32 mouse cellular contexts compared by ENCODE assay signal in genomic region chr3:129390506-129390905, GRCm38 (mm10). TPM values are rescaled to one million over a fixed set of nuclear protein-coding genes. Genes with fewer than 3 reads are reported as not detected.
DNase-seq lines count a peak whose midpoint lies in the region; TF ChIP-seq lines count a peak whose summit lies in the region.
"Had no signal": no experiment of that assay in that cellular context is flagged by ENCODE, and none has a peak within 500 bp of the region (broad histone marks: within the 10 kb centered on the region; RNA-seq: fewer than 3 reads in every experiment).

No protein-coding gene starts in this region.

- TF ChIP-seq CTCF in layer of hippocampus, adult 2 months (conservative IDR thresholded peaks at IDR 0.05) = no peak

- H3K27ac ChIP-seq in layer of hippocampus, adult 2 months = no peak overlapping the region
- H3K27ac ChIP-seq in heart, embryonic 10.5 days = no peak overlapping the region
- H3K27ac ChIP-seq: embryonic facial prominence, embryonic 10.5 days; embryonic facial prominence, embryonic 15.5 days; hindbrain, embryonic 15.5 days; intestine, embryonic 15.5 days; kidney, postnatal 0 days; left cerebral cortex, adult 2 months; limb, embryonic 12.5 days; liver, embryonic 15.5 days; stomach, postnatal 0 days had no signal

- peak; percentile 9 to 11 for DNase-seq in cerebellum, postnatal 10 days
- no peak for DNase-seq in cerebellum, postnatal 14 days
- peak; percentile 42 for DNase-seq in heart, adult 11 months
- no peak for DNase-seq in heart, postnatal 25 days (ENCODE audit: low spot score)
- DNase-seq in layer of hippocampus, adult 2 months (ENCODE audit: low spot score in 2 of 2) = peak; percentile 25 to 34
- DNase-seq in layer of hippocampus, adult 9-10 months (ENCODE audit: low spot score) = no peak
- peak; percentile 13 for DNase-seq in telencephalon, adult 2 months (ENCODE audit: low read depth, low spot score)
- DNase-seq in heart, embryonic 10.5 days (ENCODE audit: low spot score) = no peak
- DNase-seq: adrenal gland, adult 2 months; adrenal gland, postnatal 36 days; cerebellum, adult 9-11 months; gastrocnemius, postnatal 25 days; heart, adult 18-20 months; kidney, adult 8-10 months; lung, embryonic 14.5 days; lung, postnatal 14 days; right cerebral cortex, postnatal 4 days; thymus, adult 2 months; thymus, postnatal 36 days had no signal

- WGBS in heart, embryonic 10.5 days = 95% methylated on average over 11 of the region's 11 CpGs

- intact Hi-C loops in heart, postnatal 25 days (cut with DNase I) = no loop called here

- no peaks in the 10 kb centered on the region for H3K27me3 ChIP-seq in heart, embryonic 10.5 days (ENCODE audit: insufficient read depth, poor library complexity, severe bottlenecking)
- H3K27me3 ChIP-seq: CH12.LX; embryonic facial prominence, embryonic 15.5 days; heart, embryonic 12.5 days; hindbrain, embryonic 15.5 days; intestine, embryonic 15.5 days; limb, embryonic 12.5 days; liver, embryonic 15.5 days had no signal

- no peaks in the 10 kb centered on the region for H3K36me3 ChIP-seq in heart, embryonic 10.5 days
- H3K36me3 ChIP-seq: embryonic facial prominence, embryonic 10.5 days; embryonic facial prominence, embryonic 15.5 days; heart, embryonic 12.5 days; hindbrain, embryonic 15.5 days; intestine, embryonic 15.5 days; limb, embryonic 12.5 days; liver, embryonic 15.5 days had no signal

- no peaks in the 10 kb centered on the region for H3K4me1 ChIP-seq in heart, embryonic 10.5 days
- H3K4me1 ChIP-seq: hindbrain, embryonic 15.5 days; intestine, embryonic 15.5 days; liver, embryonic 15.5 days had no signal

- H3K9me3 ChIP-seq in heart, embryonic 10.5 days = 0 out of 2 replicates have a peak, but pooled peaks cover 3% of the 10 kb centered on the region
- H3K9me3 ChIP-seq: embryonic facial prominence, embryonic 15.5 days; intestine, embryonic 15.5 days; liver, embryonic 15.5 days had no signal

- H3K4me3 ChIP-seq in layer of hippocampus, adult 2 months = no peak overlapping the region
- H3K4me3 ChIP-seq in heart, embryonic 10.5 days = no peak overlapping the region
- H3K4me3 ChIP-seq: embryonic facial prominence, embryonic 10.5 days; embryonic facial prominence, embryonic 15.5 days; heart, embryonic 12.5 days; hindbrain, embryonic 15.5 days; intestine, embryonic 15.5 days; left cerebral cortex, adult 2 months; limb, embryonic 12.5 days; liver, embryonic 15.5 days had no signal

RNA-seq across cellular contexts. Expression of gene Enpep, which starts 58.0 kb away (rescaled TPM):
- total RNA-seq in heart, postnatal 25 days (2021) = 1 to 10 TPM; 6.6 to 8.0 TPM
- total RNA-seq in layer of hippocampus, adult 2 months (2021) = 1 to 10 TPM; 1.1 to 1.7 TPM
- polyA plus RNA-seq in heart, embryonic 10.5 days (2016; fragmentation: Nextera tagmentation; extraction: Ambion mirVana) = 5.1 and 8.8 TPM in 2 replicates
- total RNA-seq: CH12.LX had no signal
- polyA plus RNA-seq: activated CD4-positive, CD25-positive, alpha-beta regulatory T cell, adult 4 months; C2C12 had no signal

Comparison
In these comparisons a context has a peak if more than half of its experiments do, and no peak if none do; other contexts are left out.
1. DNase-seq: peak in cerebellum, postnatal 10 days (2 of 2), heart, adult 11 months (single experiment), layer of hippocampus, adult 2 months (2 of 2) and telencephalon, adult 2 months (single experiment); none in cerebellum, postnatal 14 days (0 of 2), heart, postnatal 25 days (single experiment), layer of hippocampus, adult 9-10 months (single experiment) and heart, embryonic 10.5 days (single experiment).